16 mouse cellular contexts compared by ENCODE assay signal in genomic region chr10:37739024-37739423, GRCm38 (mm10).
DNase-seq lines count a peak whose midpoint lies in the region; ATAC-seq lines count a peak whose summit lies in the region.
"Had no signal": no experiment of that assay in that cellular context is flagged by ENCODE, and none has a peak within 500 bp of the region (broad histone marks: within the 10 kb centered on the region; RNA-seq: fewer than 3 reads in every experiment).

No protein-coding gene starts in this region.

- peak; percentile 80 for ATAC-seq in frontal cortex, adult (ENCODE audit: low TSS enrichment)
- no peak for ATAC-seq in kidney, embryonic 14.5 days (ENCODE audit: low FRiP score, low TSS enrichment)
- peak; percentile 31; the same call in 1 of the 2 replicates for ATAC-seq in kidney, embryonic 16.5 days (ENCODE audit: low FRiP score, low TSS enrichment)
- ATAC-seq: forebrain, embryonic 13.5 days had no signal

- H3K4me2 ChIP-seq in kidney, embryonic 14.5 days (replicated peaks; ENCODE audit: low read depth, low read length), result no peak overlapping the region
- H3K4me2 ChIP-seq in kidney, embryonic 16.5 days (replicated peaks; ENCODE audit: low read depth, low read length), result no peak overlapping the region
- H3K4me2 ChIP-seq: embryonic facial prominence, embryonic 15.5 days; forebrain, embryonic 13.5 days; liver, embryonic 11.5 days; neural tube, embryonic 12.5 days had no signal

- H3K9ac ChIP-seq in kidney, embryonic 14.5 days (ENCODE audit: low read depth, low read length), result no peak overlapping the region
- no peak overlapping the region for H3K9ac ChIP-seq in kidney, embryonic 16.5 days (replicated peaks; ENCODE audit: low read length)
- H3K9ac ChIP-seq: embryonic facial prominence, embryonic 15.5 days; forebrain, embryonic 13.5 days; neural tube, embryonic 12.5 days had no signal

- 67% methylated on average over 2 of the region's 2 CpGs for WGBS in kidney, embryonic 14.5 days
- WGBS in kidney, embryonic 16.5 days, result 60% methylated on average over 2 of the region's 2 CpGs
- 78% methylated on average over 2 of the region's 2 CpGs for WGBS in embryonic facial prominence, embryonic 10.5 days

- no peak for DNase-seq in frontal cortex, postnatal 10 days (ENCODE audit: low spot score in 2 of 2)
- DNase-seq in kidney, adult 18-20 months, result peak; percentile 11
- DNase-seq in adrenal gland, adult 8-10 months, result peak; percentile 12
- DNase-seq in embryonic facial prominence, embryonic 10.5 days (ENCODE audit: low spot score), result no peak
- no peak for DNase-seq in urinary bladder, postnatal 14 days (ENCODE audit: low spot score)
- DNase-seq: cerebellum, adult 11 months; spleen, adult 18-20 months; thymus, postnatal 4 days had no signal

- no peak overlapping the region for H3K27ac ChIP-seq in kidney, embryonic 14.5 days (ENCODE audit: low read depth, low read length)
- H3K27ac ChIP-seq in kidney, embryonic 16.5 days (ENCODE audit: low read length), result no peak overlapping the region
- H3K27ac ChIP-seq in embryonic facial prominence, embryonic 10.5 days (replicated peaks), result no peak overlapping the region
- H3K27ac ChIP-seq: embryonic facial prominence, embryonic 15.5 days; forebrain, embryonic 13.5 days; layer of hippocampus, adult 2 months; neural tube, embryonic 12.5 days had no signal

- H3K4me3 ChIP-seq in kidney, embryonic 14.5 days (ENCODE audit: low read length), result no peak overlapping the region
- no peak overlapping the region for H3K4me3 ChIP-seq in kidney, embryonic 16.5 days (ENCODE audit: low read length)
- H3K4me3 ChIP-seq in embryonic facial prominence, embryonic 10.5 days, result no peak overlapping the region
- H3K4me3 ChIP-seq: embryonic facial prominence, embryonic 15.5 days; forebrain, embryonic 13.5 days; layer of hippocampus, adult 2 months; neural tube, embryonic 12.5 days had no signal

- no peaks in the 10 kb centered on the region for H3K27me3 ChIP-seq in kidney, embryonic 14.5 days (ENCODE audit: control insufficient read depth, insufficient read depth, low read length)
- H3K27me3 ChIP-seq in kidney, embryonic 16.5 days (ENCODE audit: insufficient read depth, low read length), result no peaks in the 10 kb centered on the region
- no peaks in the 10 kb centered on the region for H3K27me3 ChIP-seq in embryonic facial prominence, embryonic 10.5 days (replicated peaks; ENCODE audit: low read depth, poor library complexity, severe bottlenecking)
- H3K27me3 ChIP-seq: embryonic facial prominence, embryonic 15.5 days; forebrain, embryonic 13.5 days; neural tube, embryonic 12.5 days had no signal

- H3K4me1 ChIP-seq in kidney, embryonic 14.5 days (ENCODE audit: control insufficient read depth, insufficient read depth, low read length), result no peaks in the 10 kb centered on the region
- H3K4me1 ChIP-seq in kidney, embryonic 16.5 days (ENCODE audit: insufficient read depth, low read length), result 0 out of 2 replicates have a peak, but pooled peaks cover 7% of the 10 kb centered on the region
- no peaks in the 10 kb centered on the region for H3K4me1 ChIP-seq in embryonic facial prominence, embryonic 10.5 days
- H3K4me1 ChIP-seq: embryonic facial prominence, embryonic 15.5 days; forebrain, embryonic 13.5 days; neural tube, embryonic 12.5 days had no signal

- H3K9me3 ChIP-seq in kidney, embryonic 14.5 days (ENCODE audit: control insufficient read depth, low read length), result no peaks in the 10 kb centered on the region
- H3K9me3 ChIP-seq in kidney, embryonic 16.5 days (ENCODE audit: low read length), result no peaks in the 10 kb centered on the region; the same call in 1 of the 2 replicates
- H3K9me3 ChIP-seq in embryonic facial prominence, embryonic 10.5 days, result no peaks in the 10 kb centered on the region
- H3K9me3 ChIP-seq: embryonic facial prominence, embryonic 15.5 days; forebrain, embryonic 13.5 days; neural tube, embryonic 12.5 days had no signal

- H3K36me3 ChIP-seq in kidney, embryonic 14.5 days (ENCODE audit: control insufficient read depth, insufficient read depth, low read length), result no peaks in the 10 kb centered on the region
- H3K36me3 ChIP-seq in kidney, embryonic 16.5 days (ENCODE audit: insufficient read depth, low read length), result no peaks in the 10 kb centered on the region
- H3K36me3 ChIP-seq in embryonic facial prominence, embryonic 10.5 days (replicated peaks), result no peaks in the 10 kb centered on the region
- H3K36me3 ChIP-seq: embryonic facial prominence, embryonic 15.5 days; neural tube, embryonic 12.5 days had no signal

Comparison
In these comparisons a context has a peak if more than half of its experiments do, and no peak if none do; other contexts are left out.
1. DNase-seq: peak in kidney, adult 18-20 months (single experiment) and adrenal gland, adult 8-10 months (single experiment); none in frontal cortex, postnatal 10 days (0 of 2), embryonic facial prominence, embryonic 10.5 days (single experiment) and urinary bladder, postnatal 14 days (single experiment).